Comparison of ENCODE assay signal across 38 mouse cellular contexts in genomic region chr4:43512653-43513052, GRCm38 (mm10). TPM values are rescaled to one million over a fixed set of nuclear protein-coding genes. Genes with fewer than 3 reads are reported as not detected.
"Had no signal": no experiment of that assay in that cellular context is flagged by ENCODE, and none has a peak within 500 bp of the region (broad histone marks: within the 10 kb centered on the region; RNA-seq: fewer than 3 reads in every experiment).

No protein-coding gene starts in this region.

- H3K9me3 ChIP-seq: heart, embryonic 10.5 days; heart, embryonic 12.5 days; heart, embryonic 15.5 days; hindbrain, embryonic 13.5 days; intestine, embryonic 15.5 days; kidney, embryonic 15.5 days; limb, embryonic 13.5 days; limb, embryonic 15.5 days had no signal

- H3K27ac ChIP-seq: heart, adult 2 months; heart, embryonic 10.5 days; heart, embryonic 15.5 days; hindbrain, embryonic 13.5 days; intestine, embryonic 15.5 days; kidney, embryonic 15.5 days; kidney, postnatal 0 days; limb, embryonic 13.5 days; limb, embryonic 15.5 days; liver, embryonic 14.5 days had no signal

- H3K4me2 ChIP-seq: heart, embryonic 12.5 days; heart, embryonic 15.5 days; hindbrain, embryonic 13.5 days; intestine, embryonic 15.5 days; kidney, embryonic 15.5 days; limb, embryonic 13.5 days; limb, embryonic 15.5 days had no signal

- H3K4me3 ChIP-seq: heart, adult 2 months; heart, embryonic 10.5 days; heart, embryonic 12.5 days; heart, embryonic 15.5 days; hindbrain, embryonic 13.5 days; intestine, embryonic 15.5 days; kidney, embryonic 15.5 days; limb, embryonic 13.5 days; limb, embryonic 15.5 days had no signal

- H3K36me3 ChIP-seq: hindbrain, embryonic 13.5 days; intestine, embryonic 15.5 days had no signal

- DNase-seq: gastrocnemius, postnatal 10 days; gastrocnemius, postnatal 25 days; heart, adult 11 months; heart, adult 2 months; kidney, adult 18-20 months; kidney, adult 8-10 months; kidney, postnatal 14 days; kidney, postnatal 36 days; layer of hippocampus, adult 9-11 months; layer of hippocampus, postnatal 36 days; left cerebral cortex, postnatal 4 days had no signal

- H3K9ac ChIP-seq: heart, embryonic 12.5 days; heart, embryonic 15.5 days; hindbrain, embryonic 13.5 days; intestine, embryonic 15.5 days; kidney, embryonic 15.5 days; limb, embryonic 13.5 days; limb, embryonic 15.5 days; liver, embryonic 14.5 days had no signal

- ATAC-seq: forebrain, embryonic 16.5 days; hindbrain, embryonic 16.5 days; inflammation-experienced regulatory T-cells, adult 6 months; intestine, embryonic 15.5 days; intestine, postnatal 0 days had no signal

- H3K27me3 ChIP-seq: heart, embryonic 12.5 days; heart, embryonic 15.5 days; intestine, embryonic 15.5 days; limb, embryonic 15.5 days had no signal

RNA-seq across cellular contexts. Expression of gene Car9, which starts 5.9 kb away (rescaled TPM):
- total RNA-seq: layer of hippocampus, adult 18-20 months; layer of hippocampus, postnatal 14 days had no signal

RNA-seq across cellular contexts. Expression of gene Tpm2, which starts 10.9 kb away (rescaled TPM):
- polyA plus RNA-seq: inflammation-experienced regulatory T-cells, adult 6 months had no signal

RNA-seq across cellular contexts. Expression of gene Arhgef39, which starts 13.2 kb away (rescaled TPM):
- total RNA-seq: layer of hippocampus, adult 18-20 months had no signal

RNA-seq across cellular contexts. Expression of gene Sit1, which starts 29.1 kb away (rescaled TPM):
- total RNA-seq: gastrocnemius, postnatal 10 days; gastrocnemius, postnatal 25 days; gastrocnemius, postnatal 4 days; heart, postnatal 25 days; hematopoietic stem cell, adult 5-6 weeks; layer of hippocampus, adult 18-20 months; layer of hippocampus, adult 8-10 months; layer of hippocampus, postnatal 14 days; layer of hippocampus, postnatal 36 days; left cerebral cortex, adult 18-20 months; left cerebral cortex, postnatal 10 days; left cerebral cortex, postnatal 25 days; left cerebral cortex, postnatal 4 days; liver, adult 2 months had no signal
- polyA plus RNA-seq: forebrain, embryonic 16.5 days; heart, adult 2 months; heart, embryonic 10.5 days; heart, embryonic 12.5 days; heart, postnatal 0 days; hindbrain, embryonic 11.5 days; hindbrain, embryonic 13.5 days; hindbrain, embryonic 16.5 days; intestine, embryonic 15.5 days; intestine, postnatal 0 days; kidney, embryonic 15.5 days; kidney, postnatal 0 days; limb, embryonic 11.5 days; limb, embryonic 13.5 days; limb, embryonic 15.5 days had no signal
